Mouse (Mus musculus): ENCODE measurements around the gene Slc6a17. TPM values are rescaled to one million over a fixed set of nuclear protein-coding genes. Genes with fewer than 3 reads are reported as not detected.

Slc6a17 gene
- polyA plus RNA-seq, 1 experiment from 2014 or later = 3.7 TPM

DNA sequence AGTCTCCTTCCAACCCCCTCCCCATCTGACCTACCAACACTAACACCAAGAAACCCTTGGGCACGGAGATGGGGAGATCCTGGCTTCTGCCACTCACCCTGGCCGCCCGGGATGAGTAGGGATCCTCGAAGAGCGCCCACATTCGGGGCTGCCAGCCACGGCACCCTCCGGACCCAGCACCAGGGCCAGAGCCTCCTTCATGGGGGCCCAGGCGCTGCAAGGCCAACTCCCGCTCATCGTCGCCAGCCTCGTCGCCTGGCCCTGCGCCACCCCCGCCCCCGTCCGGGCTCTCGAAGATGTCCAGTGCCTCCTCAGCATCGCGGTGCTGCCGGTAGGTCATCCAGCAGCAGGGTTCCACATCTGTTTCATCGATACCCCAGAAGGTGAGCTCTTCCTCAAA, 59.7 kb downstream of the Slc6a17 start:
- peak; percentile 21 for DNase-seq (ENCODE audit: extremely low spot score, low spot score)

DNA sequence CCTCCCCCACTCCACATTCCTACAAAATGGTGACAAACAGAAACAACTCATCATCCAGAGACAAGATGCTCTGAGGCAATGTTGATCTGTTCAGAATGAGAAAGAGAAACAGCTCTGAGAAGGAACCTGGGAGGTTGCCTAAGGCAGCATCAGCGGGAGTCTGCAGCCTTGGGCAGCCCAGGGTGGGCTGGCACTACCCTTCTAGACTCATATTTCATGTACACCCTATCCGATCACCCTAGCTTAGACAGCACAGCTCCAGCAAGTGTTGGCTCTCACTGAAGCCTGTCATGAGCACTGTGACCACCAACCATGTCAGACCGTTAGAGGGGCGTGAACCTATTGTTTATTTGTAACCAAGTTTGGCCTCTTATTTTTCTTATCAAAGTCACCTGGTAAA, 63.5 kb downstream of the Slc6a17 start:
- Histone ChIP-seq H3K4me3 (no peak overlapping the region), H3K9me3 (no peaks in the 10 kb centered on the region), H3K27me3 (ENCODE audit: poor library complexity, severe bottlenecking) (peaks cover 66% of the 10 kb centered on the region), H3K27ac (no peak overlapping the region), H3K36me3 (replicated peaks) (no peaks in the 10 kb centered on the region), H3K4me1 (peaks cover 31% of the 10 kb centered on the region)
- WGBS = 90% methylated on average over 4 of the region's 4 CpGs
- DNase-seq (ENCODE audit: extremely low spot score, low spot score) = no peak

More for the DNA sequence above, 59.7 kb downstream of the Slc6a17 start:
- peaks cover 97% of the 10 kb centered on the region for H3K27me3 ChIP-seq (ENCODE audit: poor library complexity, severe bottlenecking)
- H3K9me3 ChIP-seq = no peaks in the 10 kb centered on the region
- peak overlapping the region; percentile 71 for H3K4me3 ChIP-seq
- H3K27ac ChIP-seq = no peak overlapping the region
- 2% methylated on average over 23 of the region's 23 CpGs for WGBS
- peaks cover 32% of the 10 kb centered on the region for H3K4me1 ChIP-seq
- H3K36me3 ChIP-seq (replicated peaks) = no peaks in the 10 kb centered on the region

DNA sequence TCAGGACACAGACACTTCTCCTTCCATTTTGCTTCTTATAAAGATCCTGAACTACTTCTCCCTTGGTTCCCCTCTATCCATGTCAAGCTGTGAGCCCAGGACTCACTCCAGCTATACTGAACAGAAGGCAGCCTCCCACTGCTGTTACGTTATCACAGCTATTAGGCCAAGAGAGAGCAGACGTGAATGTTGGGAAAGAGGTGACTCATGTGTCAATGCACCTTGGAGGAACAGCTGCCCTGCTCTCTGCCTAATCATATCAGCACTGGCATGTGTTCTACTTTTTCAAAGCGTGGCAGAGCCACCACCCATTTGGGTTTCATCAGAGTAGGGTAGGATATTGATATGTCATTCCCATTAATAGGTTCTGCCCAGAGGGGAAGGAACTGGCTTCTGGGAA, 71.0 kb downstream of the Slc6a17 start:
- no peak overlapping the region for H3K4me3 ChIP-seq
- peaks cover 3% of the 10 kb centered on the region; the same call in 1 of the 2 replicates for H3K27me3 ChIP-seq (ENCODE audit: poor library complexity, severe bottlenecking)
- WGBS = 87% methylated on average over 3 of the region's 3 CpGs
- H3K9me3 ChIP-seq = no peaks in the 10 kb centered on the region
- DNase-seq (ENCODE audit: extremely low spot score, low spot score) = no peak
- peaks cover 20% of the 10 kb centered on the region for H3K4me1 ChIP-seq
- no peaks in the 10 kb centered on the region for H3K36me3 ChIP-seq (replicated peaks)
- no peak overlapping the region for H3K27ac ChIP-seq

DNA sequence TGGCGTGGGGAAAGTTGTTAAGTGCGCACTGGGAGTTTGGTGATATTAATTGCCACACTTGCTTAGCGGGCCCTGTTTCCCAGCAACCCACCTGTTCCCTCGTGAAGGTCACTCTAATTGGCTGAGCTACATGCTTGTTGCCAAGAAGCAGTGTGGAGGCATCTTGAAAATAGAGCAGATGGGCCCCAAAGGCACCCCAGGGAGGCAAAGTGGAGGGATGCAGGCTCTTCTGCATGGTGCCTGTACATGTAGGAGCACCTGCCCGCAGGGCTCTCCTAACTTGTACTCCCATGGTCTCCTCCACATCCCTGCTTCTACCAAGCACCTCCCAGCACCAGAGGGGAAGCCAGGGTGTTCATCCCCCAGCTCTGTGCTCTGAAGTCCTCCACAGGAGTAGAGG, 74.0 kb downstream of the Slc6a17 start:
- 84% methylated on average over 5 of the region's 5 CpGs for WGBS
- no peak for DNase-seq (ENCODE audit: extremely low spot score, low spot score)
- no peaks in the 10 kb centered on the region for H3K9me3 ChIP-seq
- no peaks in the 10 kb centered on the region; the same call in 1 of the 2 replicates for H3K27me3 ChIP-seq (ENCODE audit: poor library complexity, severe bottlenecking)
- H3K36me3 ChIP-seq (replicated peaks) = no peaks in the 10 kb centered on the region
- H3K4me3 ChIP-seq = no peak overlapping the region
- 0 out of 2 replicates have a peak, but pooled peaks cover 11% of the 10 kb centered on the region for H3K4me1 ChIP-seq
- H3K27ac ChIP-seq = no peak overlapping the region

DNA sequence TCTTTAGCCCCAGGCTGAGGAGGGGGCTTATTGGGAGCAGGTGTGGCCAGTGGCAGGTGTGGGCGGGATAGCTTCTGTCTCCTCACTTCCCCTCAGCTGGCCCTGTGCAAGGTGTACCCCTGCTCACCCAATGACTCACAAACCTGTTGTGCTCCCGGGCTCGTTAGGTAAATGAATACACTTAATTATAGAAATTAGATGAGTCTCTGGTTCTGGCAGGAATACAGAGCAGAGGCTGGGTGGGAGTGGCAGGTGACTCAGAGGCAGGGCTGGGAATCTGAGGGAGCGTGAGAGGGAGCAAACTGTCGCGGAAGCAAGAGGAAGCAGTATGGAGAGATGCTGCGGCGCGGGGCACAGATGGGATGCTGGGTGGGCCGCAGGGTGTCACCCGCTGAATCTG, 75.6 kb downstream of the Slc6a17 start:
- Histone ChIP-seq H3K4me1 (0 out of 2 replicates have a peak, but pooled peaks cover 11% of the 10 kb centered on the region), H3K9me3 (no peaks in the 10 kb centered on the region), H3K27me3 (ENCODE audit: poor library complexity, severe bottlenecking) (no peaks in the 10 kb centered on the region; the same call in 1 of the 2 replicates), H3K36me3 (replicated peaks) (no peaks in the 10 kb centered on the region), H3K27ac (peak overlapping the region; percentile 35; the same call in 1 of the 2 replicates), H3K4me3 (no peak overlapping the region)
- no peak for DNase-seq (ENCODE audit: extremely low spot score, low spot score)
- WGBS = 84% methylated on average over 11 of the region's 11 CpGs

DNA sequence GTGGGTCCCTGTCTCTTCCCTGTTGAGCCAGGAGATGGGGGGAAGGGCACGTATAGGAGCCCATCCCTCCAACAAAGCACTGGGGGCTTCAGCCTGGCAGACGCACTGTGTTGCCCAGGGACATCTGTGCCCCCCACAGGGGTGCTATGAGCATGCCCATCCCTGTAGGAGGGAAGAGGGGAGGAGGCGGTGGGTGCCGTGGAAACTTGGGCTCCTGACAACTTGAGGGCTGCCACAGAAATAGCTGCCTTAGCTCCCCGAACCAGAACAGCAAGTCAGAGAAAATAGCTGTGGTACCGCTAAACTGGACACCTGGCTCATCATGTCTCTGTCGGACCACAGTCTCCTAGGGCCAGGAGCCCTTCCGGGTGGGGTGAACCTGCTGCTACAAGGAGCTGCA, 76.5 kb downstream of the Slc6a17 start:
- Histone ChIP-seq H3K27ac (no peak overlapping the region), H3K9me3 (no peaks in the 10 kb centered on the region), H3K4me1 (0 out of 2 replicates have a peak, but pooled peaks cover 11% of the 10 kb centered on the region), H3K36me3 (replicated peaks) (no peaks in the 10 kb centered on the region), H3K27me3 (ENCODE audit: poor library complexity, severe bottlenecking) (no peaks in the 10 kb centered on the region; the same call in 1 of the 2 replicates), H3K4me3 (no peak overlapping the region)
- no peak for DNase-seq (ENCODE audit: extremely low spot score, low spot score)
- WGBS = 85% methylated on average over 8 of the region's 8 CpGs

DNA sequence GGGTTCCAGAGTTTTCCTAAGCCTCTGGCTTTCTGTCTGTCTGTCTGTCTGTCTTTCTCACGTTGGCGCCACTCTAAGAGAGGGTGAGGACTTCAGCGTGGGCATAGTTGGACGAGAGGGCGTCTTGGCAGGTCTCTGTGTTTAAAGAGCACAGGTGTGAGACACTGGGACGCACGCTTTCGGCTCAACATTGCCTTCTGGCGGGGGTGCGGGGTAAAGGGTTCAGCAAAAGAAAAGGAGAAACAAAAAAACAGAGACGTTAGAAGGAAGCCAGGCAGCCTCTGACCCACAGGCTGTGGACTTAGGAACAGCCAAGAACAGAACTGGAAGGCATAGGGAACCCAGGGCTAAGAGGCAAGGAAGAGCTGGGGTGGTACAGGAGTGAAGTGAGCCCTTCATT, 78.5 kb downstream of the Slc6a17 start:
- Histone ChIP-seq H3K27ac (no peak overlapping the region), H3K27me3 (ENCODE audit: poor library complexity, severe bottlenecking) (no peaks in the 10 kb centered on the region), H3K4me3 (no peak overlapping the region), H3K9me3 (no peaks in the 10 kb centered on the region), H3K4me1 (0 out of 2 replicates have a peak, but pooled peaks cover 11% of the 10 kb centered on the region), H3K36me3 (replicated peaks) (no peaks in the 10 kb centered on the region)
- 90% methylated on average over 11 of the region's 11 CpGs for WGBS
- no peak for DNase-seq (ENCODE audit: extremely low spot score, low spot score)

- DNase-seq (ENCODE audit: extremely low spot score, low spot score) = no peak
- H3K36me3 ChIP-seq (replicated peaks) = no peaks in the 10 kb centered on the region
- H3K27me3 ChIP-seq (ENCODE audit: poor library complexity, severe bottlenecking) = no peaks in the 10 kb centered on the region
- 0 out of 2 replicates have a peak, but pooled peaks cover 4% of the 10 kb centered on the region for H3K4me1 ChIP-seq
- H3K9me3 ChIP-seq = no peaks in the 10 kb centered on the region
- H3K27ac ChIP-seq = no peak overlapping the region
- no peak overlapping the region for H3K4me3 ChIP-seq
- 85% methylated on average over 2 of the region's 2 CpGs for WGBS
Measured at GRCm38 (mm10) chr3:107437666-107438065, 80.2 kb downstream of the Slc6a17 start.

GRCm38 (mm10) chr3:107436434-107436833, 81.4 kb downstream of the Slc6a17 start:
- no peaks in the 10 kb centered on the region for H3K4me1 ChIP-seq
- 79% methylated on average over 6 of the region's 6 CpGs for WGBS
- H3K9me3 ChIP-seq = no peaks in the 10 kb centered on the region
- H3K36me3 ChIP-seq (replicated peaks) = no peaks in the 10 kb centered on the region
- H3K27ac ChIP-seq = no peak overlapping the region
- H3K27me3 ChIP-seq (ENCODE audit: poor library complexity, severe bottlenecking) = no peaks in the 10 kb centered on the region
- no peak for DNase-seq (ENCODE audit: extremely low spot score, low spot score)
- no peak overlapping the region for H3K4me3 ChIP-seq

GRCm38 (mm10) chr3:107433614-107434013, 84.2 kb downstream of the Slc6a17 start:
- Histone ChIP-seq H3K9me3 (no peaks in the 10 kb centered on the region), H3K4me1 (0 out of 2 replicates have a peak, but pooled peaks cover 3% of the 10 kb centered on the region), H3K27me3 (ENCODE audit: poor library complexity, severe bottlenecking) (no peaks in the 10 kb centered on the region), H3K36me3 (replicated peaks) (no peaks in the 10 kb centered on the region), H3K4me3 (no peak overlapping the region), H3K27ac (no peak overlapping the region)
- no peak for DNase-seq (ENCODE audit: extremely low spot score, low spot score)
- 78% methylated on average over 9 of the region's 9 CpGs for WGBS

GRCm38 (mm10) chr3:107431268-107431667, 86.5 kb downstream of the Slc6a17 start:
- Histone ChIP-seq H3K27ac (no peak overlapping the region), H3K9me3 (no peaks in the 10 kb centered on the region), H3K4me3 (no peak overlapping the region), H3K4me1 (0 out of 2 replicates have a peak, but pooled peaks cover 3% of the 10 kb centered on the region), H3K27me3 (ENCODE audit: poor library complexity, severe bottlenecking) (no peaks in the 10 kb centered on the region), H3K36me3 (replicated peaks) (no peaks in the 10 kb centered on the region)
- DNase-seq (ENCODE audit: extremely low spot score, low spot score) = no peak
- WGBS = 71% methylated on average over 1 of the region's 1 CpGs

DNA sequence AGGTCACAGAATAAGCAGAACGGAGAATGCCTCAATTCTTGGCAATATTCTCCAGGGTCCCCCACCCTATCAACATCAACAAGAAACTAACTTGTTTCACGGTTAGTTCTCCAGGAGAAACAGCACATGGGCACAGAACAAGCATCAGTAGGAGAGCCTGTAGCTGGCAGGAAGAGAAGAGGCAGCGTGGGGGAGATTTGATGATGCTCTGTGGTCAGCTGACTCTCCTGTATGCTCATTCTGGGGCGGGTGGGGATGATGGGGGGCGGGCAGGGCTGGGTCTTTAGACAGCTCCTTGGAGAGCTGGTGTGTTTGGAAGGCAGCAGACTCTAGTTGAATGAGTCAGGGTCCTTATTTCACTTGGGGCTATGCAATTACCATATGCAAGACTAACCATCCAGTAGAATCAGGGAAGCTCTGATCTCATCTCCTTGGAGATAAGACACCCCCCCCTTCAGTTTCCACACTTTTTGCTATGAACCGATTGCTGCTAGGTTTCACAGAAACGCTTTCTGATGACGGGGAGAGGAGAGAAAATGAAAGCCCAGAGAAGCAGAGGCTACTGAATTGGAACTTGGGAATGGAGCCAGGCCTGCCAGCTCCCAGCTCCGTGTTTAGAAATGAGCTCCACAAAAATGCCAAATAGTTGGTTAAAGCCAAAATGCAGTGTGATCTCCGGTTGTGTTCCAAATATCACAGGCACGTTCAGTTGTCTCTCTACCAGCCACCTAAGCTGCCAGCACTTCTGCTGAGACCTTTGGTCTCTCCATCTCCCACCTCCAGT, 93.4 kb downstream of the Slc6a17 start:
- Histone ChIP-seq H3K27me3 (ENCODE audit: poor library complexity, severe bottlenecking) (no peaks in the 10 kb centered on the region), H3K27ac (no peak overlapping the region), H3K36me3 (replicated peaks) (no peaks in the 10 kb centered on the region), H3K9me3 (no peaks in the 10 kb centered on the region), H3K4me1 (no peaks in the 10 kb centered on the region; the same call in 1 of the 2 replicates), H3K4me3 (no peak overlapping the region)
- DNase-seq (ENCODE audit: extremely low spot score, low spot score) = no peak
- WGBS = 81% methylated on average over 11 of the region's 11 CpGs

GRCm38 (mm10) chr3:107420156-107420555, 97.7 kb downstream of the Slc6a17 start:
- 68% methylated on average over 2 of the region's 2 CpGs for WGBS
- Histone ChIP-seq H3K4me3 (no peak overlapping the region), H3K4me1 (no peaks in the 10 kb centered on the region; the same call in 1 of the 2 replicates), H3K27ac (no peak overlapping the region), H3K36me3 (replicated peaks) (no peaks in the 10 kb centered on the region), H3K9me3 (no peaks in the 10 kb centered on the region), H3K27me3 (ENCODE audit: poor library complexity, severe bottlenecking) (no peaks in the 10 kb centered on the region)
- DNase-seq (ENCODE audit: extremely low spot score, low spot score) = no peak
